Mouse (Mus musculus) cerebellum, postnatal 14 days (tissue): Measurements from ENCODE around the gene Olfr381.
"Not testable (repeated sequence)": the region's sequence is repeated elsewhere in the genome, so short reads cannot be mapped to it uniquely, and the experiment has no call there.

Experiments
- DNase-seq, 2 experiments: peaks; one replicate each; pipeline ENCODE4 v3.0.0; 2021; ENCODE audit warnings: mixed read lengths in 2 of 2

The Olfr381 gene

GRCm38 (mm10) chr11:73491503-73491902 is at the start of gene Olfr381:
TSS of gene Olfr381 (minus strand) at chr11:73491603.
- no peak for DNase-seq

- DNase-seq, result not testable (repeated sequence)
Measured at GRCm38 (mm10) chr11:73528971-73529370, 37.6 kb upstream of the Olfr381 start.

DNA sequence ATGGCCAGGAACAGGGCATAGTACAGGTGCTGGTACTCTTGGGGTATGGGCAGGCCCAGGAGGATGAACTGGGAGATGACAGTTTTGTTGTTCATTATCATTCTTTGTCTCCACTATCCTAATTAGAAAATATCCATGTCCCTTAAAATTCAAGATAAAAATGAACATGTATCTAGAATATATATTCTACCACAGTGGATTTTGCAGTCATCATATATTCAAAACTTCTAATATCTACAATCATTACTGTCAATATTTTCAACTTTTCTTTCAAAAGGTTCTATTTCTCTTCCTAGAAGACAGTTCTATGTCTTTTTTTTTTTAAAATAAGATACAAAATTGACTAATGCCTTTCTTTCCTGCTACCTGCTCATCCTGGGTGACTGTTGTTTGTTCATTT is 25.7 kb upstream of the Olfr381 start, which contains the start of gene Olfr382:
Gene Olfr382 (minus strand): TSS at position 101 of the 400 bp plus-strand sequence.
- no peak for DNase-seq

GRCm38 (mm10) chr11:73457408-73457807 is 34.0 kb downstream of the Olfr381 start, which contains the start of gene Olfr380:
TSS of gene Olfr380 (minus strand) at chr11:73457508.
- DNase-seq, result no peak
